Mouse (Mus musculus) thymus, adult 2 months (tissue): Measurements from ENCODE around the gene S100a1.

Experiments used
- CTCF ChIP-seq: fragments of 200-500 bp; IDR thresholded peaks from 2 replicates; pipeline ENCODE4 v1.5.1; 2012; ENCODE audit warnings: mild to moderate bottlenecking, control low read depth, low read length, moderate library complexity, borderline replicate concordance; ENCODE audit not compliant: control insufficient read depth, poor library complexity, insufficient read depth; ENCODE audit errors: extremely low read depth
- POLR2A ChIP-seq: fragments of 200-500 bp; IDR thresholded peaks from 2 replicates; pipeline ENCODE4 v1.6.1; 2012; ENCODE audit warnings: mild to moderate bottlenecking, low read length, control low read depth, moderate library complexity; ENCODE audit not compliant: control insufficient read depth, poor library complexity, insufficient read depth; ENCODE audit errors: extremely low read depth

DNA sequence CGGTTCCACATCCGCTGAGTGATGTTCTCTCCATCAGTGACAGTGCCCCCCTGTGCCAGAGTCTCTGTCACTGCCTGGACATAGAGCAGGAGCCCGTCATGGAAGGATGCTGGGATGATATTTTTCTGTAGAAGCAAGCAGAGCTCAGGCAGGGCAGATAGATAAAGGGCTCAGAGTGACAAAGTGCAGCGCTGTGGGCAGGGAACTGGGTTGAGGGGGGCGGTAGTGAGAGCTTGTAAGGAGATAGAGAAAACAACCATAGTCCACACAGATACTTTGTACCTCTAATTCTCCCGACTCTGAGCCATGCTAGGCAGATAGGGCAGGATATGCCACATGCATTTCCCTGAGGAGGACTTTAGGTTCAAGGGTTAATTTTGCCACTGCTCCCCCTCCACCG lies 51.6 kb downstream of the S100a1 start:
- no peak for TF ChIP-seq POLR2A
- no peak for TF ChIP-seq CTCF
